Mouse (Mus musculus) Patski (cell line): ENCODE data around the gene Prr29. TPM values are rescaled to one million over a fixed set of nuclear protein-coding genes. Genes with fewer than 3 reads are reported as not detected.
A peak's percentile ranks its signal among the peaks of the same experiment; 100 is the strongest.
"Not testable (repeated sequence)": the region's sequence is repeated elsewhere in the genome, so short reads cannot be mapped to it uniquely, and the experiment has no call there.

Experiments
- ATAC-seq: fragments of 100-300 bp; one replicate; pipeline ENCODE4 v1.8.0; 2021
- CTCF ChIA-PET: fragments of 350-600 bp; sonication (Branson Sonifier 250); formaldehyde crosslinking; loops from one replicate; lab custom pipeline; 2022; ENCODE audit warnings: inconsistent platforms; lab: Charles Lee
- POLR2A ChIA-PET: fragments of 350-600 bp; sonication (Branson Sonifier 250); formaldehyde crosslinking; loops from one replicate; lab custom pipeline; 2022; ENCODE audit warnings: antibody characterized with exemption, inconsistent platforms; lab: Charles Lee
- DNase-seq: peaks from one replicate; pipeline ENCODE4 v3.0.0-alpha.2; 2011; ENCODE audit warnings: low read depth, low spot score
- H3K27me3 ChIP-seq: fragments of 371-371 bp; one replicate; pipeline ENCODE4 v1.5.1; 2021
- CTCF ChIP-seq: fragments of 100-300 bp; IDR thresholded peaks from one replicate; pipeline ENCODE4 v1.5.1; 2021
- in situ Hi-C: fragments of 300-500 bp; cut with MboI; formaldehyde crosslinking; loops from 3 replicates; pipeline ENCODE4 v1.11.1; 2018; ENCODE audit warnings: low pct_unique_long_range_greater_than_20kb, mixed read lengths
- polyA plus RNA-seq: library from polyadenylated mRNA; unstranded; gene quantifications from one replicate; pipeline ENCODE4 v1.2.3, GENCODE M21; 2021

The Prr29 gene
- polyA plus RNA-seq, 1 experiment from 2014 or later, result not detected

DNA sequence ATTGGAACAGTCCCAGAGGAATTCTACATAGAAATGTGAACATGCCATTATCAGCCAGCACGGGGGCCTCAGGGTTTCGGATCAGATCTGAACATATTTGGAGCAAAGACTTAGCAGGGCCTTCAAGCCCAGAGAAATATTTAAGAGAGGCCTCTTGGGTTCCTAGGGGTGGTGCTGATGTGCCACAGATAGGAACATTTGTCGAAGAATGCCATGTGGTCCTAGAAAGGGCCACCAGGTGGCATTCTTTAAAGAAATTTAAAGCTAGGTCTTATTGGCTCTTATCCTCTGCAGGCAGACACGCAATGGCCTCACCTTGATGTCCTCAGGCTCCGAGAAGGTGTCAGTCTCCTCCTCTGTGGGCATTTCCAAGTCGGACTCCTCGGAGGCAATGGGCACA lies 35.6 kb upstream of the Prr29 start:
- POLR2A ChIA-PET, result no interaction called here
- H3K27me3 ChIP-seq, result no peaks in the 10 kb centered on the region
- CTCF ChIA-PET, result interaction anchor here (0.6 to 1.4 kb wide), 4 partner anchors 12 to 60 kb away, joined by 3 to 4 read pairs (median 4); no protein-coding TSS in a partner anchor
- DNase-seq (peak; percentile 4), ATAC-seq (no peak)
- in situ Hi-C loops, result loop anchor here (5.0 kb wide), 2 partner anchors 47 to 63 kb away; no protein-coding TSS in a partner anchor
- TF ChIP-seq CTCF, result peak; percentile 70

GRCm38 (mm10) chr11:106332458-106332857 lies 32.8 kb upstream of the Prr29 start:
- ChIA-PET CTCF (interaction anchor here (3.7 kb wide), 1 partner anchor 29 kb away, joined by 21 read pairs; the partner anchor contains the start of gene Gh), POLR2A (no interaction called here)
- no peak for TF ChIP-seq CTCF
- H3K27me3 ChIP-seq, result no peaks in the 10 kb centered on the region
- no peak for DNase-seq
- in situ Hi-C loops, result no loop called here
- ATAC-seq, result no peak

DNA sequence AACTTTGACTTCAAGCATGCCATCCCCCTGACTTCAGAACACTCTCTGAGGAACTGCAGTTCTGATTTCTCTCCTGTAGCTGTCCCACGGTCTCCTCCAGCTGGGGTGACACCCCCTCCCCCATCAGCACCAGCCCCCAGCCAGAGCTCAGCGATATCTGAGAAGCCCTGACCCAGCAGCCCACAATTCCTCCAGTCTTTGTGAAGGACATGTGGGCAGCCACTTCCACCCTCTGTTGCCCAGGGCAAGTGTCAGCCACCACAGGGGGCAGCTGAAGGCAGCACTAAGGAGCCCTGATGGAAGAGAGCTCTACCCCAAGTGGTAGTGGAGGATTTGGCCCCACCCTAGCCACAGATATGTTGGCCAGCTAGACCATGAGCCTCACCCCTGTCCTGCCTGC lies 31.2 kb upstream of the Prr29 start:
- in situ Hi-C loops, result no loop called here
- POLR2A ChIA-PET, result no interaction called here
- ATAC-seq, result no peak
- DNase-seq, result no peak
- no peak for TF ChIP-seq CTCF
- CTCF ChIA-PET, result interaction anchor here (0.8 to 3.7 kb wide), 4 partner anchors 20 to 36 kb away, joined by 3 to 21 read pairs (median 4); partner anchors contain the start of gene Gh
- no peaks in the 10 kb centered on the region for H3K27me3 ChIP-seq

DNA sequence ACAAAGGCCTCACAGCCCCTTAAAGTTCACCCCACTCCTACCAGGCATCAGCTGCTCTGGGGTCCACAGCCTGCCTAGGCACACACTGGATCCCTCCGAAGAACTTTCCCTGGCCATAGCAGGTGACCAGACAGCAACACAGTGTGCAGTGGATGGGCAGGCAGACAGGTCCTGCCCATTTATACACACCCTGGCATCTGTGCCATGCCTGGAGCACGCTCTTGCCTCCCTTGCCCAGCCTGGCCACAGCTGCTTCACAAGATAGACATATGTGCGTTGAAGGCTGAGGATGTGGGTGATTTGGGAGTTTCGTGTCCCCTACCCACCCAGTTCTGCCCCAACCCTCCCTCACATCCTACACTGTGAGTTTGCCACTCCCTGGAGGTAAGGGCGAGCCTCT lies 27.2 kb upstream of the Prr29 start:
- no peak for ATAC-seq
- CTCF ChIA-PET, result no interaction called here
- in situ Hi-C loops, result no loop called here
- no peak for DNase-seq
- TF ChIP-seq CTCF, result no peak
- H3K27me3 ChIP-seq, result no peaks in the 10 kb centered on the region
- POLR2A ChIA-PET, result no interaction called here

- H3K27me3 ChIP-seq, result no peaks in the 10 kb centered on the region
- ATAC-seq, result no peak
- in situ Hi-C loops, result no loop called here
- POLR2A ChIA-PET, result no interaction called here
- CTCF ChIA-PET, result no interaction called here
- TF ChIP-seq CTCF, result no peak
- no peak for DNase-seq
Observed at GRCm38 (mm10) chr11:106338870-106339269, 26.4 kb upstream of the Prr29 start.

GRCm38 (mm10) chr11:106339323-106339722 lies 25.9 kb upstream of the Prr29 start:
- in situ Hi-C loops, POLR2A ChIA-PET, CTCF ChIA-PET, H3K27me3 ChIP-seq, ATAC-seq, DNase-seq: not testable (repeated sequence)

DNA sequence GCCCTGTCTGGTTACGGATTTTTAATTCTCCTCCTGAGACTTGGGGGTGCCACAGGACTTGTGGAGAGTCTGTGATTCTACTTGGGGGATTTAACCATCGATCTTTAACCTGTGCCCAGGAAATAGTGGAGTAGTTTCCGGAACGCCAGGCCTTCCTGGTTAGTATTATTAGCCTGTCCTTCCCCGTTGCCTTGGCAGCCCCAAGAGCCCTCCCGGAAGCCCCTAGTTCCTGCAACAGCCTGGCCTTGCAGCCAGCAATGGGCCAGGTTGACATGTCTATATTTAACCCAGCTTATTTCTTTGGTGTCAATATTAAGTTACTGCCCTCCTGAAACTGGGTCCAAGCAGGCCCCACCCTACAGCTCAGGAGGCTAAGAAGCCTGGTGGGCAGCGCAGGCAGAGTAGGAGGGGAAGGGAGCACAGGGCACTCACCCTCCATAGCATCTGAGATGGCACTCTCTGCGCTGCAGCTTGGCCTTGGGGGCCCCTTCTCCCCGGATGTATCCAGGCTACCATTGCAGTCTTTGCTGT lies 24.2 kb upstream of the Prr29 start:
- peaks cover 11% of the 10 kb centered on the region for H3K27me3 ChIP-seq
- CTCF ChIA-PET, result no interaction called here
- POLR2A ChIA-PET, result no interaction called here
- DNase-seq (no peak), ATAC-seq (no peak)
- no peak for TF ChIP-seq CTCF
- in situ Hi-C loops, result no loop called here

DNA sequence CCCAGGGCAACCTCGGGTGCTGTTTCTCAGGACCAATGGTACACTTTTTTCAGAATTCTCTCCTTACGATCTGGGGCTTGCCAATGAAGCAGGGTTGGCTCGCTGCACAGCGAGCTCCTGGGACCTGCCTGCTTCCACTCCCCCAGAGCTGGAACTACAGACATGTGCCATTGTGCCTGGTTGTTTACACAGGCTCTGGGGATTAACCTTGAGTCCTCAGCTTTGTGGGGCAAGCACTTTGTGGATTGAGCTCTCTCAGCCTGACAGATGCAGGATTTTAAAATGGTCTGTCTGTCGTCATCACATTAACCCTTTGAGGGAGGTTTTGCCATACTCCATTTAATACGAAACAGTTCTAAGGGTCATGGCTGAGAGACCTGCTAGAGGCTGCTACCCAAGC lies 20.4 kb upstream of the Prr29 start:
- in situ Hi-C loops, result no loop called here
- DNase-seq (no peak), ATAC-seq (no peak)
- POLR2A ChIA-PET, result no interaction called here
- no peak for TF ChIP-seq CTCF
- peaks cover 11% of the 10 kb centered on the region for H3K27me3 ChIP-seq
- CTCF ChIA-PET, result interaction anchor here (1.0 to 1.7 kb wide), 3 partner anchors 15 to 34 kb away, joined by 3 to 4 read pairs (median 4); no protein-coding TSS in a partner anchor

GRCm38 (mm10) chr11:106349772-106350171 lies 15.5 kb upstream of the Prr29 start:
- peaks cover 15% of the 10 kb centered on the region for H3K27me3 ChIP-seq
- no peak for ATAC-seq
- no peak for TF ChIP-seq CTCF
- CTCF ChIA-PET, result no interaction called here
- POLR2A ChIA-PET, result no interaction called here
- DNase-seq, result no peak
- in situ Hi-C loops, result no loop called here

GRCm38 (mm10) chr11:106350853-106351252 lies 14.4 kb upstream of the Prr29 start:
- in situ Hi-C loops, result no loop called here
- no peak for ATAC-seq
- no peak for TF ChIP-seq CTCF
- H3K27me3 ChIP-seq, result peaks cover 5% of the 10 kb centered on the region
- no peak for DNase-seq
- ChIA-PET CTCF (interaction anchor here (1.0 kb wide), 1 partner anchor 16 kb away, joined by 4 read pairs; no protein-coding TSS in a partner anchor), POLR2A (no interaction called here)

GRCm38 (mm10) chr11:106351253-106351652 lies 14.0 kb upstream of the Prr29 start:
- ATAC-seq (no peak), DNase-seq (no peak)
- POLR2A ChIA-PET, result no interaction called here
- peaks cover 9% of the 10 kb centered on the region for H3K27me3 ChIP-seq
- CTCF ChIA-PET, result interaction anchor here (1.0 kb wide), 1 partner anchor 15 kb away, joined by 4 read pairs; no protein-coding TSS in a partner anchor
- in situ Hi-C loops, result no loop called here
- no peak for TF ChIP-seq CTCF
